Mouse (Mus musculus) C2C12 (cell line): ENCODE measurements around the gene Galnt17.

Experiments
- CEBPB ChIP-seq: IDR thresholded peaks from one replicate; pipeline ENCODE4 v1.6.1; 2011; ENCODE audit warnings: low read depth, mild to moderate bottlenecking, control low read depth, moderate library complexity
- CTCF ChIP-seq: IDR thresholded peaks from one replicate; pipeline ENCODE4 v1.5.1; 2011; ENCODE audit not compliant: control insufficient read depth, insufficient read depth, insufficient read length
- FOSL1 ChIP-seq: IDR thresholded peaks from one replicate; pipeline ENCODE4 v1.8.0; 2011; ENCODE audit warnings: mild to moderate bottlenecking, low read length; ENCODE audit not compliant: poor library complexity, insufficient read depth, severe bottlenecking
- MAX ChIP-seq: IDR thresholded peaks from one replicate; pipeline ENCODE4 v1.6.1; 2011; ENCODE audit warnings: mild to moderate bottlenecking, control low read depth
- MYOD1 ChIP-seq: IDR thresholded peaks from one replicate; pipeline ENCODE4 v1.6.1; 2011; ENCODE audit warnings: low read depth; ENCODE audit not compliant: control insufficient read depth, insufficient read length
- MYOG ChIP-seq: IDR thresholded peaks from one replicate; pipeline ENCODE4 v1.6.1; 2011; ENCODE audit not compliant: control insufficient read depth, insufficient read length; ENCODE audit errors: extremely low read depth
- USF1 ChIP-seq: IDR thresholded peaks from one replicate; pipeline ENCODE4 v1.6.1; 2011; ENCODE audit warnings: low read depth, mild to moderate bottlenecking, control low read depth, moderate library complexity

GRCm38 (mm10) chr5:131306321-131306907, 1.9 kb downstream of the Galnt17 start:
- TF ChIP-seq USF1 (no peak), CTCF (no peak), MYOD1 (no peak), MYOG (no peak), MAX (no peak), CEBPB (no peak), FOSL1 (no peak)
